Mouse (Mus musculus) layer of hippocampus, adult 9-11 months (tissue): ENCODE results near the gene Gpatch8.
A peak's percentile ranks its signal among the peaks of the same experiment; 100 is the strongest.

Source experiments
- DNase-seq: peaks from one replicate; pipeline ENCODE4 v3.0.0; 2022

The Gpatch8 gene

GRCm38 (mm10) chr11:102495114-102495513 is 61.1 kb downstream of the Gpatch8 start:
- no peak for DNase-seq

- no peak for DNase-seq
Observed at GRCm38 (mm10) chr11:102494063-102494650, 62.0 kb downstream of the Gpatch8 start.

- no peak for DNase-seq
Observed at GRCm38 (mm10) chr11:102493241-102493640, 63.0 kb downstream of the Gpatch8 start.

GRCm38 (mm10) chr11:102487901-102488300 is 68.3 kb downstream of the Gpatch8 start:
- no peak for DNase-seq

GRCm38 (mm10) chr11:102486733-102487386 is 69.3 kb downstream of the Gpatch8 start:
- DNase-seq = peak; percentile 46

- no peak for DNase-seq
Observed at GRCm38 (mm10) chr11:102481779-102482178, 74.4 kb downstream of the Gpatch8 start.

- no peak for DNase-seq
Observed at GRCm38 (mm10) chr11:102480897-102481296, 75.3 kb downstream of the Gpatch8 start.

GRCm38 (mm10) chr11:102480111-102480510 is 76.1 kb downstream of the Gpatch8 start:
- DNase-seq = no peak

GRCm38 (mm10) chr11:102479581-102479980 is 76.6 kb downstream of the Gpatch8 start:
- DNase-seq = no peak

- DNase-seq = no peak
Observed at GRCm38 (mm10) chr11:102478671-102479070, 77.5 kb downstream of the Gpatch8 start.

- no peak for DNase-seq
Observed at GRCm38 (mm10) chr11:102475027-102475426, 81.2 kb downstream of the Gpatch8 start.

- DNase-seq = no peak
Observed at GRCm38 (mm10) chr11:102469648-102470357, 86.4 kb downstream of the Gpatch8 start, which contains the start of gene Itga2b. Gene Itga2b (minus strand): TSS chr11:102470122.

GRCm38 (mm10) chr11:102467041-102467631 is 89.1 kb downstream of the Gpatch8 start:
- DNase-seq = peak; percentile 95

- peak; percentile 79 for DNase-seq
Observed at GRCm38 (mm10) chr11:102465713-102466436, 90.3 kb downstream of the Gpatch8 start.

- no peak for DNase-seq
Observed at GRCm38 (mm10) chr11:102464901-102465300, 91.3 kb downstream of the Gpatch8 start.

- no peak for DNase-seq
Observed at GRCm38 (mm10) chr11:102461764-102462163, 94.4 kb downstream of the Gpatch8 start.

- DNase-seq = no peak
Observed at GRCm38 (mm10) chr11:102460541-102460940, 95.7 kb downstream of the Gpatch8 start.

GRCm38 (mm10) chr11:102455740-102456396 is 100.3 kb downstream of the Gpatch8 start:
- peak; percentile 45 for DNase-seq

- no peak for DNase-seq
Observed at GRCm38 (mm10) chr11:102453131-102453530, 103.1 kb downstream of the Gpatch8 start.

GRCm38 (mm10) chr11:102449043-102450008 is 106.9 kb downstream of the Gpatch8 start:
- peak; percentile 52 for DNase-seq

- DNase-seq = peak; percentile 54
Observed at GRCm38 (mm10) chr11:102448327-102448726, 107.9 kb downstream of the Gpatch8 start.
